Mouse (Mus musculus): ENCODE measurements around the gene Srsf7.

DNA sequence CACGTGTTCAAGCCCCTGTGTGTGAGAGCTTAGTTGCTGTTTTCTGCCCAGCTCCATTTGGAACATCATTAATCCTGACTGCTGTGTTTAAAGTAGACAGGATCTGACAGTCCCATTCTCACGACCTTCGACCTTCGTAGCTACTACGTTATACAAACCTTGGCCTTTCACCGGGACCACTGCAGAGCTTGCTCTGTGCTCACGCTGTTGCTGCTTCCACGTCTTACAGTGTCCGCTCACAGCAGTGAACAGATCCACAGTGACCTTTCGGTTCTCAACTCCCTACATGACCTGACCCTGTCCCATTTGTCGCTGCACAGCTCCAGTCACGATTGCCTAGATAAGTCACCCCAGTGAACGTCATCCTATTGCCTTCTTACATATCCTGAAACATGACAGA lies 36.0 kb upstream of the Srsf7 start:
- no peak for TF ChIP-seq POLR2A (IDR thresholded peaks at IDR 0.05; ENCODE audit: insufficient read depth, low read length)
- TF ChIP-seq CTCF (IDR thresholded peaks at IDR 0.05; ENCODE audit: low read depth, low read length): no peak

All from ES-Bruce4 (cell line).